ENCODE assay signal across 9 mouse cellular contexts in genomic region chr13:65175734-65176471, GRCm38 (mm10). TPM values are rescaled to one million over a fixed set of nuclear protein-coding genes. Genes with fewer than 3 reads are reported as not detected.
DNase-seq lines count a peak whose midpoint lies in the region; ATAC-seq and TF ChIP-seq lines count a peak whose summit lies in the region.
"Had no signal": no experiment of that assay in that cellular context is flagged by ENCODE, and none has a peak within 500 bp of the region (broad histone marks: within the 10 kb centered on the region; RNA-seq: fewer than 3 reads in every experiment).

No protein-coding gene starts in this region.

- H3K27me3 ChIP-seq in forebrain, embryonic 11.5 days (ENCODE audit: control insufficient read depth, insufficient read depth, low read length), result no peaks in the 10 kb centered on the region
- H3K27me3 ChIP-seq in hindbrain, postnatal 0 days (ENCODE audit: insufficient read depth, low read length), result no peaks in the 10 kb centered on the region

- peak; percentile 6 to 34 for DNase-seq in heart, adult 18-20 months
- DNase-seq in heart, adult 11 months, result no peak
- DNase-seq in forebrain, embryonic 11.5 days (ENCODE audit: low spot score), result peak; percentile 70
- DNase-seq in hindbrain, postnatal 0 days (ENCODE audit: low spot score), result peak; percentile 77
- DNase-seq in left cerebral cortex, postnatal 10 days (ENCODE audit: extremely low spot score in 1 of 2, low spot score in 2 of 2), result peak; percentile 7 to 20
- peak; percentile 80 for DNase-seq in mesoderm, embryonic 11.5 days (ENCODE audit: low read depth, low spot score)
- DNase-seq in spleen, adult 18-20 months, result peak; percentile 4 to 37

- peak overlapping the region; percentile 54 for H3K4me2 ChIP-seq in forebrain, embryonic 11.5 days (ENCODE audit: low read depth, low read length, severe bottlenecking)
- H3K4me2 ChIP-seq in hindbrain, postnatal 0 days (ENCODE audit: low read depth, low read length), result peak overlapping the region; percentile 62

- TF ChIP-seq CTCF in bone marrow macrophage, adult 2 months (IDR thresholded peaks at IDR 0.05; ENCODE audit: low read depth, low read length), result peak; percentile 68
- TF ChIP-seq CTCF in hindbrain, postnatal 0 days (IDR thresholded peaks at IDR 0.05; ENCODE audit: low read depth), result peak; percentile 83

- no peak overlapping the region for H3K4me3 ChIP-seq in bone marrow macrophage, adult 2 months (ENCODE audit: insufficient read depth, low read length)
- H3K4me3 ChIP-seq in forebrain, embryonic 11.5 days (ENCODE audit: low read depth, low read length), result peak overlapping the region; percentile 22
- peak overlapping the region; percentile 38 for H3K4me3 ChIP-seq in hindbrain, postnatal 0 days (ENCODE audit: low read length)

- H3K9ac ChIP-seq in forebrain, embryonic 11.5 days (ENCODE audit: low read length), result peak overlapping the region; percentile 45
- H3K9ac ChIP-seq in hindbrain, postnatal 0 days (replicated peaks; ENCODE audit: low read length), result peak overlapping the region; percentile 54

- no peak for TF ChIP-seq POLR2A in bone marrow macrophage, adult 2 months (IDR thresholded peaks at IDR 0.05; ENCODE audit: borderline replicate concordance, low read depth, low read length)

- WGBS in forebrain, embryonic 11.5 days, result 22% methylated on average over 46 of the region's 46 CpGs
- 26% methylated on average over 40 of the region's 46 CpGs for WGBS in hindbrain, postnatal 0 days

- H3K36me3 ChIP-seq in forebrain, embryonic 11.5 days (ENCODE audit: control insufficient read depth, insufficient read depth, low read length), result no peaks in the 10 kb centered on the region
- H3K36me3 ChIP-seq in hindbrain, postnatal 0 days (ENCODE audit: insufficient read depth, low read length), result no peaks in the 10 kb centered on the region

- ATAC-seq in forebrain, embryonic 11.5 days (replicated peaks; ENCODE audit: low FRiP score), result peak; percentile 73
- ATAC-seq in hindbrain, postnatal 0 days, result peak; percentile 89

- H3K9me3 ChIP-seq in forebrain, embryonic 11.5 days (ENCODE audit: control insufficient read depth, low read length), result no peaks in the 10 kb centered on the region
- H3K9me3 ChIP-seq in hindbrain, postnatal 0 days (ENCODE audit: low read length), result no peaks in the 10 kb centered on the region

- H3K27ac ChIP-seq in bone marrow macrophage, adult 2 months (ENCODE audit: insufficient read depth, low read depth, low read length), result no peak overlapping the region
- no peak overlapping the region for H3K27ac ChIP-seq in forebrain, embryonic 11.5 days (ENCODE audit: low read depth, low read length)
- H3K27ac ChIP-seq in hindbrain, postnatal 0 days, result no peak overlapping the region

- intact Hi-C loops in left cerebral cortex, postnatal 10 days (cut with DNase I), result no loop called here

- no peaks in the 10 kb centered on the region for H3K4me1 ChIP-seq in bone marrow macrophage, adult 2 months (ENCODE audit: control insufficient read depth, insufficient read depth, low read length)
- H3K4me1 ChIP-seq in forebrain, embryonic 11.5 days (replicated peaks; ENCODE audit: control insufficient read depth, insufficient read depth, low read length), result no peaks in the 10 kb centered on the region
- H3K4me1 ChIP-seq in hindbrain, postnatal 0 days (ENCODE audit: insufficient read depth, low read length), result no peaks in the 10 kb centered on the region

RNA-seq across cellular contexts. Expression of gene Olfr466, which starts 25.9 kb away (rescaled TPM):
- not detected for total RNA-seq in heart, adult 18-20 months (2021)
- not detected in 2 replicates for polyA plus RNA-seq in bone marrow macrophage, adult 2 months (2012; ENCODE audit: insufficient read depth, insufficient read length, missing spikeins)
- polyA plus RNA-seq in forebrain, embryonic 11.5 days (2014; fragmentation: Nextera tagmentation; extraction: Ambion mirVana), result not detected in 2 replicates
- total RNA-seq in hindbrain, postnatal 0 days (2014; rRNA removed), result not detected in 2 replicates
- not detected in 2 replicates for polyA plus RNA-seq in hindbrain, postnatal 0 days (2015; fragmentation: Nextera tagmentation; extraction: Ambion mirVana)
- not detected for total RNA-seq in left cerebral cortex, postnatal 10 days (2021)
- total RNA-seq: adrenal gland, postnatal 4 days had no signal

RNA-seq across cellular contexts. Expression of gene Nlrp4f, which starts 29.9 kb away (rescaled TPM):
- total RNA-seq in heart, adult 18-20 months (2021), result not detected
- not detected in 2 replicates for polyA plus RNA-seq in bone marrow macrophage, adult 2 months (2012; ENCODE audit: insufficient read depth, insufficient read length, missing spikeins)
- polyA plus RNA-seq in forebrain, embryonic 11.5 days (2014; fragmentation: Nextera tagmentation; extraction: Ambion mirVana), result not detected in 2 replicates
- not detected in 2 replicates for total RNA-seq in hindbrain, postnatal 0 days (2014; rRNA removed)
- polyA plus RNA-seq in hindbrain, postnatal 0 days (2015; fragmentation: Nextera tagmentation; extraction: Ambion mirVana), result 0.15 and 0.40 TPM in 2 replicates
- under 1 TPM in 1 of 2 experiments, not detected in 1; 0.09 TPM for total RNA-seq in left cerebral cortex, postnatal 10 days (2021)

RNA-seq across cellular contexts. Expression of gene Olfr465-ps1, which starts 38.0 kb away (rescaled TPM):
- not detected for total RNA-seq in heart, adult 18-20 months (2021)
- polyA plus RNA-seq in bone marrow macrophage, adult 2 months (2012; ENCODE audit: insufficient read depth, insufficient read length, missing spikeins), result not detected in 2 replicates
- not detected in 2 replicates for polyA plus RNA-seq in forebrain, embryonic 11.5 days (2014; fragmentation: Nextera tagmentation; extraction: Ambion mirVana)
- not detected in 2 replicates for total RNA-seq in hindbrain, postnatal 0 days (2014; rRNA removed)
- not detected in 2 replicates for polyA plus RNA-seq in hindbrain, postnatal 0 days (2015; fragmentation: Nextera tagmentation; extraction: Ambion mirVana)
- total RNA-seq in left cerebral cortex, postnatal 10 days (2021), result not detected
- total RNA-seq: adrenal gland, postnatal 4 days had no signal
